Mouse (Mus musculus) small intestine, adult 2 months (tissue): ENCODE measurements at regions not wholly inside any gene's neighbourhood (a gene's known extent, or its start where the extent isn't known, plus 50 kb on each side); places are given as distances from the start of the nearest gene placed in this dataset.

ENCODE experiments used
- H3K27ac ChIP-seq: fragments of 200-500 bp; 2 replicates; pipeline ENCODE4 v1.5.1; 2012; ENCODE audit warnings: low read depth, low read length, control low read depth, inconsistent platforms; ENCODE audit not compliant: insufficient read depth
- H3K27me3 ChIP-seq: fragments of 200-500 bp; 2 replicates; pipeline ENCODE4 v1.6.1; 2012; ENCODE audit warnings: mild to moderate bottlenecking, moderate library complexity, low read length, inconsistent platforms; ENCODE audit not compliant: control insufficient read depth, insufficient read depth
- H3K36me3 ChIP-seq: fragments of 200-500 bp; 2 replicates; pipeline ENCODE4 v1.6.1; 2012; ENCODE audit warnings: mild to moderate bottlenecking, low read length, control low read depth, inconsistent platforms; ENCODE audit not compliant: control insufficient read depth, insufficient read depth
- H3K4me1 ChIP-seq: fragments of 200-500 bp; 2 replicates; pipeline ENCODE4 v1.6.1; 2012; ENCODE audit warnings: low read length, inconsistent platforms, mixed read lengths; ENCODE audit not compliant: control insufficient read depth, insufficient read depth, insufficient read length
- H3K4me3 ChIP-seq: fragments of 200-500 bp; 2 replicates; pipeline ENCODE4 v1.5.1; 2012; ENCODE audit warnings: low read depth, mild to moderate bottlenecking, control low read depth, inconsistent platforms, low read length, moderate library complexity
- CTCF ChIP-seq: fragments of 200-500 bp; IDR thresholded peaks from 2 replicates; pipeline ENCODE4 v1.5.1; 2012; ENCODE audit warnings: low read depth, mild to moderate bottlenecking, control low read depth, inconsistent platforms, low read length, moderate library complexity, mixed read lengths; ENCODE audit not compliant: insufficient replicate concordance, insufficient read length; ENCODE audit errors: extremely low read depth
- POLR2A ChIP-seq: fragments of 200-500 bp; IDR thresholded peaks from 2 replicates; pipeline ENCODE4 v1.6.1; 2012; ENCODE audit warnings: low read depth, mild to moderate bottlenecking, control low read depth, inconsistent platforms, low read length, moderate library complexity
- WGBS: fragments of 180-500 bp; shearing (Covaris S2); methylation state at CpG from one replicate; pipeline ENCODE4 v1.1.7; 2018; 5-methylcytosine and 5-hydroxymethylcytosine counted together

DNA sequence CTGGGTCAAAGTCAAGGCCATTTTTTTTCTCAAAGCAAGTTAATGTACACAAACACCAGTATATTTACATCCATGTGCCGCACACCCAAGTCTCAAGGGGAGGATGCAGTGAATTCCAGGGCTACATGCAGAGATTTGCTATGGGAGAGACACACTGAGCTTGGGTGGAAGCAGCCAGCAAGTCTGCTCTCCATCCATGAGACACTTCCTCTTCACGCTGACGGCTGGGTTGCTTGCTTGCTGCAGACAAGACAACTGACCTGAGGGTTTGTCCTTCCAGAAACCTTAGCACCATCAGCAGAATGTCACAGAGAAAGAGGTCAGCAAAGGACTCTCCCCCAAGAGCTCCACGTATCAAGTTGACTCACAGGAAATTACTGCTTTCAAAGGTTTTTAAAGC lies 169.3 kb upstream of the 4933402D24Rik start:
- Histone ChIP-seq H3K27ac (no peak overlapping the region), H3K4me1 (peaks cover 4% of the 10 kb centered on the region; the same call in 1 of the 2 replicates), H3K27me3 (no peaks in the 10 kb centered on the region), H3K4me3 (no peak overlapping the region), H3K36me3 (no peaks in the 10 kb centered on the region)
- WGBS = 79% methylated on average over 4 of the region's 4 CpGs
- TF ChIP-seq CTCF = no peak
- TF ChIP-seq POLR2A = no peak

DNA sequence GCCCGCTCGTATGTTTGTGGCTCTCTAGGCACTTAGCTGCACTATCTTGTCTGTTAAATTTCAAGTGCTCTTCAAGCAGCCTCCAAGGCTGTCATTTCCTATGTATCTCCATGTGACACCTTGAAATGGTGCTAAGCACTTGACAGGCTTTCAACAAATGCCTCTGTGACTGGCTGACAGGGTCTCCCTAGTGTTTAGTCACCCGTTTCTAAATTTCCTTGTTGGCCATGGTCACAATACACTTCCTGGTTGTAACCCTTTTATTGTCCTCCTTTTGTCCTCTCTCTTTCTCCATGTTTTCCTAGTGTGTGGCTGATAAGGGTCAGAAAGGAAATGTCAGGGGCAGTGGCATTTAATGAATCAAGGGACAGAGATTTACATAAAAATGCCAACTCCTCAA lies 168.4 kb upstream of the 4933402D24Rik start:
- TF ChIP-seq CTCF (no peak), POLR2A (no peak)
- 71% methylated on average over 3 of the region's 3 CpGs for WGBS
- H3K4me1 ChIP-seq = peaks cover 4% of the 10 kb centered on the region; the same call in 1 of the 2 replicates
- no peak overlapping the region for H3K4me3 ChIP-seq
- no peak overlapping the region for H3K27ac ChIP-seq
- no peaks in the 10 kb centered on the region for H3K36me3 ChIP-seq
- H3K27me3 ChIP-seq = no peaks in the 10 kb centered on the region

DNA sequence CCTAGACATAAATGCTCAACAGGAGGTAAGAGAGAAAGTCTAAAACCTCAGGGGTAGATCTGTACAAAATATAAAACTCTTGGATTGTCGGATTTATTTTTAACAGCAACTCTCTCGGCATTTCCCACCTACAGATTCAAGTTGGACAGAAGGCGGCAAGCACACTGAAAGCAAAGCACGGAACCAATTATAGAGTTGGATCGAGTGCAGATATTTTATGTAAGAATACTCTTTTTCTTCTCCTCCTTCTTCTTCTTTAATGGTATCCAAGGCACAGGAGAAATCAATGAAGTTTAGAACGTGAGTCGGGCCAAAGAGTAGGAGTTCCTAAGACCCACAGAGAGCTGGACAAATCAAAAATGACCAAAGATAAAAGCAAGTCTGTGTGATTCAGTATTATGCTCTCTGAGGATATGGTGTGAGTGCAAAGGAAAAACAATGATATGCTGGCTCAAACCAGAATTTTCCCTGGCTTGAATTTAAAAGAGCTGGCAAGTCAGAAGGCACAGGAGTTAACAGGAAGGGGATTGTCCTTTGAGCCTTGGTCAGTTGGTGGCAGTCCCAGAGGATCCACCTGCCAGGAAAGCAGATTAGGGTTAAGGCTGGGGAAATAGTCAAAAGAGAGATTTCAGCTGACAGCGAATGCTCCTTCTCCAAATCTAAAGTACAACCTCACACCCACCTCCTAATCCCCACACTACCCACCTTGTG lies 165.7 kb upstream of the 4933402D24Rik start:
- H3K4me1 ChIP-seq = peaks cover 4% of the 10 kb centered on the region; the same call in 1 of the 2 replicates
- no peak overlapping the region for H3K27ac ChIP-seq
- WGBS = 86% methylated on average over 8 of the region's 8 CpGs
- no peaks in the 10 kb centered on the region for H3K36me3 ChIP-seq
- TF ChIP-seq CTCF = no peak
- TF ChIP-seq POLR2A = no peak
- H3K4me3 ChIP-seq = no peak overlapping the region
- no peaks in the 10 kb centered on the region for H3K27me3 ChIP-seq

DNA sequence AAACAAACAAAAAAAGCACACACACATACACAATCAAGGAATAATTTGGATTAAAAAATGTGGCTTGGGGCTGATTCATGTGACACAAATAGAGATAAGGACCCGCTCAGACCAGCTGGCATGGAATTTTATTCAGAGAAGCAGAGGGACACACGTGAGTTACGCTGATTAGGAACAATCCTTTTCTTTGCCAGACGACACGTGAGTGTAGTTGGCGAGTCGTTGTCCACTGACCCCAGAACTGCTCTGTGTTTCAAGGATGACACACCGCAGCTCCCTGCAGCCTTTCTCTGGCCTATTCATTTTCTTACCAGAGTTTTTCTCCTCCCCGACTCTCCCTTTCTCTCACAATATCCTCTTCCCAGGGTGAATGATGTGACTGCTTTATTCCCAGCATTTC lies 163.4 kb upstream of the 4933402D24Rik start:
- 69% methylated on average over 9 of the region's 9 CpGs for WGBS
- no peaks in the 10 kb centered on the region for H3K27me3 ChIP-seq

DNA sequence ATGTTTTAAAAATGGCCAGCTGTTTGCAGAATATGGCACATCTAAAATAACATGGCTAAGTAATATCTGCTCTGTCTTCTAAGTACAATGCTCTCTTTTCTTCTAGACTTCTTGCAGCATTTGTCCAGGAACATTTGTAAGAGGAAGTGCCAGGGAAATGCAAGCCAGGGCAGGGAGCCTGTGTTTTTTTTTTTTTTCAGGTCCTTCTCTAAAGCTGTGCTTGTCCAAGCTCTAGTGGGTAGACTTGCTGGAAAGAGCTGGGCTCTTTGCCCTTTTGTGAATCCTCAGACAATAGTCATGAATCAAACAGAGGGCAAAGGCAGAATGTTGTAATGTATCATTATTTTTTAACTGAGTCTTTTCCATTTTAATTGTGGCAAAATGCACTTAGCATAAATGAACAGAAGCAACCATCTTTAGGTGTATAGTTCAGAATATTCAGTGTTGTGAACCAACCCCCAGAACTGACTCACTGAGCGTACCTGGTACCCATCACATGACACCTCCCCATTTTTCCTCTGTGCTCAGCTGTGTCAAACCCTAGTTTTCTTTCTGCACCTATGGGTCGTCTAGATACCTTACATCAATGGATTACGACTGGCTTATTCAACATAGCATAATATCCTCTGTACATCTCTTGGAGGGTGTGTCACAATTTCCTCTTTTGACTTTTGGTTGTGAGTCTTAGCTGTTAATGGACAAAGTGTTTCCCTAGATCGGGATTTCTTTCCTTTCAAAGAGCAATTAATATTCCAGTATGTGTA lies 160.5 kb upstream of the 4933402D24Rik start:
- whole genome bisulfite sequencing = 83% methylated on average over 4 of the region's 4 CpGs
- TF ChIP-seq POLR2A (no peak), CTCF (no peak)
- Histone ChIP-seq H3K4me3 (no peak overlapping the region), H3K27me3 (no peaks in the 10 kb centered on the region), H3K4me1 (no peaks in the 10 kb centered on the region), H3K27ac (no peak overlapping the region), H3K36me3 (no peaks in the 10 kb centered on the region)

More for the DNA sequence above, 163.4 kb upstream of the 4933402D24Rik start:
- no peak overlapping the region for H3K4me3 ChIP-seq
- no peaks in the 10 kb centered on the region for H3K36me3 ChIP-seq
- no peak overlapping the region for H3K27ac ChIP-seq
- H3K4me1 ChIP-seq = peaks cover 4% of the 10 kb centered on the region; the same call in 1 of the 2 replicates
- no peak for TF ChIP-seq POLR2A
- TF ChIP-seq CTCF = no peak

DNA sequence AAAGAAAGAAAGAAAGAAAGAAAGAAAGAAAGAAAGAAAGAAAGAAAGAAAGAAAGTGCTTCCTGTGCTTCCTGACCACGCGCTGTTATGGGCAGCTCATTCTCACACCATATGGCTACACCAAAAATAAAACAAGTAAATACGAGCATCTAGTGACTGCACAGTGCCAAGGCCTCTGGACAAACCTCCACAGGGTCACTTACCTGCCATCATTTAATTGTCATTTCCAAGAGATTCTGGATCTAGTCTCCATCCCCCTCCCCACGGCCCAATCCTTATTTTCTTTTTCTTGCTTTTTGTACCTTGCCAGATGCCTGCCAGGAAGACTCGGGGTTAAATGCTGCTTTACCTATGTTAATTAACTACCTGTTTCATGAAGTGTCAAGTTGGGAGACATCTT lies 159.8 kb upstream of the 4933402D24Rik start:
- no peaks in the 10 kb centered on the region for H3K27me3 ChIP-seq
- no peaks in the 10 kb centered on the region for H3K4me1 ChIP-seq
- no peak for TF ChIP-seq POLR2A
- TF ChIP-seq CTCF = no peak
- H3K36me3 ChIP-seq = no peaks in the 10 kb centered on the region
- 86% methylated on average over 5 of the region's 5 CpGs for WGBS
- no peak overlapping the region for H3K4me3 ChIP-seq
- H3K27ac ChIP-seq = no peak overlapping the region

DNA sequence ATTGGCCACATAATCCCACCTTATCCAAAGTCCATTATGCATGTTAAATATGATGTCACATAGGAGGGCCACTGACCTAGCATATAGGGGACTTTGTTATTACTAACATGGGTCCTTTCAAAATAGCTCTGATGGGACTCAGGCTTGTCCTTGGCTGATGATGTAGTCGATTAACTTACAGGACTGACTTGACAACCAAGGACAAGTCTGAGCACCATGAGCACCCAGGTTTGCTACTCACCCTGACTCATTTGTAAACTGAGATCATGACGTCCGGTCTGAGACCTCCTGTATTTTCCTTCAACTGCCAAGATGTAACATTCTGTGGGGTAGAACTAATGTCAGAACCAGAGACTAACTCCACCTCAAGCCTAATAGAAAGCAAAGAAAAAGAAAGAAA lies 159.3 kb upstream of the 4933402D24Rik start:
- WGBS = 88% methylated on average over 3 of the region's 3 CpGs
- Histone ChIP-seq H3K27ac (no peak overlapping the region), H3K4me1 (no peaks in the 10 kb centered on the region), H3K27me3 (no peaks in the 10 kb centered on the region), H3K4me3 (no peak overlapping the region), H3K36me3 (no peaks in the 10 kb centered on the region)
- TF ChIP-seq POLR2A (no peak), CTCF (no peak)
